Mouse (Mus musculus): ENCODE data around the gene Tubb3. TPM values are rescaled to one million over a fixed set of nuclear protein-coding genes. Genes with fewer than 3 reads are reported as not detected.

The Tubb3 gene
- polyA plus RNA-seq, 1 experiment = 0.02 TPM

DNA sequence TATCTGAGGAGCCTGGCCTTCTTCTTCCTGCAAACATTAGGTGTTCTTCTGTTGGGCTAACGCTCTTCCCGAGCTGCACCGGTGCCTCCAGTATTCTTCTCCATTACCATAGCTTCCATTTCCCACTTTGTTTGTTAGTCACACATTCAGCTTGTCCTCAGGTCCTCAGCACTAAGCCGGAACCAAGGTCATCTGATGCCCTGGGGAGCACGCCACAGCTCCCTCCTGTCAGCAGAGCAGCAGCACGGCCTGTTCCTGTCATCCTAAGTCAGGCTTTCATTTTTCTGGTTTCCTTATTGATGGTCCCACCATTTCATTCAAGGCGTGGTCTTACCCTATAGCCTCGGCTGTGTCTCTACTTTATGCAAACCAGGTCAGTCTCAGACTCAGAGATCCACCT is 23.4 kb upstream of the Tubb3 start:
- TF ChIP-seq GATA1 (IDR thresholded peaks at IDR 0.05; ENCODE audit: low read length) (no peak), TAL1 (IDR thresholded peaks at IDR 0.05; ENCODE audit: low read length) (no peak)
- H3K4me1 ChIP-seq (ENCODE audit: control insufficient read depth) = no peaks in the 10 kb centered on the region
- H3K9me3 ChIP-seq (ENCODE audit: control insufficient read depth, low read length) = no peaks in the 10 kb centered on the region
- no peak overlapping the region for H3K4me3 ChIP-seq (replicated peaks)
- peaks cover 100% of the 10 kb centered on the region for H3K36me3 ChIP-seq (ENCODE audit: control insufficient read depth)
- H3K27me3 ChIP-seq (ENCODE audit: control insufficient read depth) = no peaks in the 10 kb centered on the region

DNA sequence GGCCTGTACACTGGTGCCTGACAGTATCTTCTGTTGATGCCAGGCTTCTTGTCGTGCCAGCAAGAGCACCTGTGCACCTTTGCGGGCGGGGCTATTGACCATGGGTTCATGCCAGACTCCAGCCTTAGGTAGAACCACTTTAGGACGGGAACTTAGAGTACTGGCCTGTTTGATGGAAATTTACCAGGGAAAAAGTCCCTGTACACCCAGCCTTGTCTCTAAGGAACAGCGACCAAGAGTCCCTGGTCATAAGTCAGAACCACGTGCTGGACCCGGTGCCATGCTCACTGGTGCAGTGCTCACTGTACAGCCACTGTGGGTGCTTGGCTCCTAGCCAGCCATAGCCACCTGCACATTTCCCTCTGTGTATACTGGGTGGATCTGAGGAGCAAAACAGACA is 22.2 kb upstream of the Tubb3 start:
- Histone ChIP-seq H3K4me1 (ENCODE audit: control insufficient read depth) (no peaks in the 10 kb centered on the region), H3K36me3 (ENCODE audit: control insufficient read depth) (peaks cover 100% of the 10 kb centered on the region), H3K9me3 (ENCODE audit: control insufficient read depth, low read length) (no peaks in the 10 kb centered on the region), H3K4me3 (replicated peaks) (no peak overlapping the region), H3K27me3 (ENCODE audit: control insufficient read depth) (no peaks in the 10 kb centered on the region)
- TF ChIP-seq GATA1 (IDR thresholded peaks at IDR 0.05; ENCODE audit: low read length) = no peak
- no peak for TF ChIP-seq TAL1 (IDR thresholded peaks at IDR 0.05; ENCODE audit: low read length)

DNA sequence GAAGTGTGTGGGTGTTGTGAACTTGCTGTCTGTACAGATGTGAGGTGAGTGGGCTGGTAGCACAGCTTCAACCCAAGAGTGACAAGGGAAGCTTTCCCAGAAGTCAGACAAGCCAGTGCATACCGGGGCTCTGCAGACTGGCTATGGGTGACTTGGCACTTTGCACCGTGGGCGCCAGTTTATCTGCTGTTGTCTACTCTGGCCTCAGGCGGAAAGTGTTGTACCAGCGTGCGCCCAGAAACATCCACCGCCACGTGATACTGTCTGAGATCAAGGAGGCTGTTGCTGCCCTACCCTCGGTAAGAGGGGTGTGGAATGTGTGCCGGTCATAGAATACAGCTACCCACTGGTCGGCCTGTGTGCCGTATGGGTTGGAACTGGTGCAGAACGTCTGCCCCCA is 12.9 kb upstream of the Tubb3 start:
- Histone ChIP-seq H3K27me3 (ENCODE audit: control insufficient read depth) (no peaks in the 10 kb centered on the region), H3K4me1 (ENCODE audit: control insufficient read depth) (peaks cover 2% of the 10 kb centered on the region), H3K36me3 (ENCODE audit: control insufficient read depth) (peaks cover 99% of the 10 kb centered on the region), H3K4me3 (replicated peaks) (no peak overlapping the region), H3K9me3 (ENCODE audit: control insufficient read depth, low read length) (no peaks in the 10 kb centered on the region)
- TF ChIP-seq GATA1 (IDR thresholded peaks at IDR 0.05; ENCODE audit: low read length) (no peak), TAL1 (IDR thresholded peaks at IDR 0.05; ENCODE audit: low read length) (no peak)

DNA sequence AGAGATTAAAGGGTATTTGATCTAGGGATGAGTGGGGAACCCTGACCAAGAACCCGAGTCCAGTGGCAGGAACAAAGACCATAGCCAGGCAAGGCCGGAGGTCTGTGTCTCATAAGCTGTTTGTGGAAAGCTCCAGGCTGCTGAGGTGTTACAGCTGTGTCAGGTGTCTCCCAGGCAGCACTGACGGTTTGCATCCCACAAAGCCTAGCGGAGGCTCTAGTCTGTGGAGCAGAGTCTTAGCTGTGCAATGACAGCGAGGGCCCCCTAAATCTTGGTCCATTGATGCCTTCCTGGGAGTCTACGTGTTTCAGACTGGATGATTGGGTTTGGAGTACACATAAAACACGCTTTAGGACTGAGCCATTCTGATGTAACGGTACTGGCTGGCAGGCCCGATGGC is 9.3 kb upstream of the Tubb3 start:
- H3K9me3 ChIP-seq (ENCODE audit: control insufficient read depth, low read length) = no peaks in the 10 kb centered on the region
- no peak overlapping the region for H3K4me3 ChIP-seq (replicated peaks)
- TF ChIP-seq GATA1 (IDR thresholded peaks at IDR 0.05; ENCODE audit: low read length) (no peak), TAL1 (IDR thresholded peaks at IDR 0.05; ENCODE audit: low read length) (no peak)
- no peaks in the 10 kb centered on the region for H3K27me3 ChIP-seq (ENCODE audit: control insufficient read depth)
- peaks cover 9% of the 10 kb centered on the region for H3K4me1 ChIP-seq (ENCODE audit: control insufficient read depth)
- H3K36me3 ChIP-seq (ENCODE audit: control insufficient read depth) = peaks cover 65% of the 10 kb centered on the region

DNA sequence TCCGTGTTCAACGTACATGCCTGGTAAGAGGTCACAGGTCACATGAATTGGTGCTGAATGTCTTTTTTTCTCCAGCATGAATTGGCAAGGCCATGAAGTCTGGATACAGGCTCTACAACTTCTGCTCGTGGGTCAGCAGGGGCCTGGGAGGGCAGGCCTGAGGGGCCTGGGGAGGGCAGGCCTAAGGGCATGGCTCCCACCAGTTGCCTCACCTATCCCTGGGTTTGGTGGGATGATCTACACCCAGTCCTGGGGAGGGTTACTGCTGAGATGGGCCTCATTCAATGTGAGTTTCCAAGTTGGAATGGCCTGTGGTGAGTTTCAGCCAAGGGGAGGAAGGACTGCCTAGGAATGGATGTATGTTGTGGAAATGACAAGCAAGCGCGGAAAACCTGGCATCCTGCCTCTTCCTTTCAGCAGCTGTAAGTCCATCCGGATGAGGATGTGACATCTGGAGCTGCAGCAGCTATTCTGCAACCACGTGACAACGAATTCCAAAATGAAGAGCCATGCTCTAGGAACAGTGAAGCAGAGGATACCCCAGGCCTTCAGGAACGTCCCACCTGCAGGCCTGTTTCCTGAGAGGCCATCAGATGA is 8.4 kb upstream of the Tubb3 start:
- peaks cover 3% of the 10 kb centered on the region for H3K27me3 ChIP-seq (ENCODE audit: control insufficient read depth)
- H3K9me3 ChIP-seq (ENCODE audit: control insufficient read depth, low read length) = no peaks in the 10 kb centered on the region
- TF ChIP-seq GATA1 (IDR thresholded peaks at IDR 0.05; ENCODE audit: low read length) = no peak
- TF ChIP-seq TAL1 (IDR thresholded peaks at IDR 0.05; ENCODE audit: low read length) = no peak
- H3K36me3 ChIP-seq (ENCODE audit: control insufficient read depth) = peaks cover 56% of the 10 kb centered on the region
- H3K4me1 ChIP-seq (ENCODE audit: control insufficient read depth) = peaks cover 15% of the 10 kb centered on the region
- H3K4me3 ChIP-seq (replicated peaks) = no peak overlapping the region

DNA sequence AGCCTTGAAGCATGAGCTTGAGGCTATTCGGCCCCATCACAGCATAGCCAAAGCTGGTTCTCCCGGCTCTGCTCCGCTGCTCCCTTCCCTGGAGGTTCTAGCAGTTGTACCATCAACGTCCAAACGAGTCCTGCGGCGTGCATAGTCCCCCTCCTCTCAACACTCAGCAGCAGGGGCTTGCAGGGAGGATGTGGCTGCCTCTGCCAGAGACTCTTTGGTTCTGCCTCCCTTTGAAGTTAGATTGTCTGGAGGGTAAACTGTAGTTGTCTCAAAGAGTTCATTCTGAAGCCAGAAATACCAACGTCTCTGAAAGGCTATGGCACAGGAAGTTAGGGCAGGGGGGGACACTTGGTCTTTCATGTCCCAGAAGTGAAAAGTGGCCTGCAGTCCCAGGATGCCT is 6.7 kb upstream of the Tubb3 start:
- peaks cover 31% of the 10 kb centered on the region for H3K4me1 ChIP-seq (ENCODE audit: control insufficient read depth)
- H3K36me3 ChIP-seq (ENCODE audit: control insufficient read depth) = peaks cover 39% of the 10 kb centered on the region
- H3K9me3 ChIP-seq (ENCODE audit: control insufficient read depth, low read length) = no peaks in the 10 kb centered on the region
- no peak for TF ChIP-seq GATA1 (IDR thresholded peaks at IDR 0.05; ENCODE audit: low read length)
- no peak for TF ChIP-seq TAL1 (IDR thresholded peaks at IDR 0.05; ENCODE audit: low read length)
- H3K4me3 ChIP-seq (replicated peaks) = no peak overlapping the region
- peaks cover 16% of the 10 kb centered on the region for H3K27me3 ChIP-seq (ENCODE audit: control insufficient read depth)

DNA sequence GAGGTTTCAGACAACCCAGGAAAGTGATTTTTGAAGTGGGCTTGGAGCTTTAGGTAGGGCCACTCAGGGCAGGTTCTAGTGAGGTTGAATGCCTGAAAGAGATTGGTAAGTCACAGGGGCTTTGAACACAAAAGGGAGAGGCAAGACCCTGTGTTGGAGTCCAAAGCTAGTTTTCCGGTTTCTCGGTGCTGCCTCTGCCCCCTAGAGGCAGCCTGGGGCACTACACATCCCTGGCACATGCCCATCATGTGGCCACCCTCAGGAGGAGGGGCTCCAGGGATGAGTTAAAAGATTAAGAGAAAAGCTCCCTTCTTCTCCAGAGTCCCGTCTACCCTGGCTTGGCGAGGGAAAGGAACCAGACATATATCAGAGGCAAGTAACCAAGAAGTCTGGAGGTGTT is 4.4 kb upstream of the Tubb3 start, which contains the start of gene Mc1r:
Gene Mc1r, plus strand, starts transcription at position 322 of the 400 bp plus-strand sequence.
- TF ChIP-seq GATA1 (IDR thresholded peaks at IDR 0.05; ENCODE audit: low read length) (no peak), TAL1 (IDR thresholded peaks at IDR 0.05; ENCODE audit: low read length) (no peak)
- Histone ChIP-seq H3K4me1 (ENCODE audit: control insufficient read depth) (peaks cover 54% of the 10 kb centered on the region), H3K27me3 (ENCODE audit: control insufficient read depth) (peaks cover 39% of the 10 kb centered on the region), H3K9me3 (ENCODE audit: control insufficient read depth, low read length) (no peaks in the 10 kb centered on the region), H3K36me3 (ENCODE audit: control insufficient read depth) (peaks cover 17% of the 10 kb centered on the region), H3K4me3 (replicated peaks) (no peak within 1 kb of the TSS)

DNA sequence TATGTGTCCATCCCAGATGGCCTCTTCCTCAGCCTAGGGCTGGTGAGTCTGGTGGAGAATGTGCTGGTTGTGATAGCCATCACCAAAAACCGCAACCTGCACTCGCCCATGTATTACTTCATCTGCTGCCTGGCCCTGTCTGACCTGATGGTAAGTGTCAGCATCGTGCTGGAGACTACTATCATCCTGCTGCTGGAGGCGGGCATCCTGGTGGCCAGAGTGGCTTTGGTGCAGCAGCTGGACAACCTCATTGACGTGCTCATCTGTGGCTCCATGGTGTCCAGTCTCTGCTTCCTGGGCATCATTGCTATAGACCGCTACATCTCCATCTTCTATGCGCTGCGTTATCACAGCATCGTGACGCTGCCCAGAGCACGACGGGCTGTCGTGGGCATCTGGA is 3.6 kb upstream of the Tubb3 start:
- H3K9me3 ChIP-seq (ENCODE audit: control insufficient read depth, low read length) = no peaks in the 10 kb centered on the region
- H3K4me3 ChIP-seq (replicated peaks) = no peak overlapping the region
- H3K36me3 ChIP-seq (ENCODE audit: control insufficient read depth) = peaks cover 9% of the 10 kb centered on the region
- H3K4me1 ChIP-seq (ENCODE audit: control insufficient read depth) = peaks cover 62% of the 10 kb centered on the region
- TF ChIP-seq TAL1 (IDR thresholded peaks at IDR 0.05; ENCODE audit: low read length) (no peak), GATA1 (IDR thresholded peaks at IDR 0.05; ENCODE audit: low read length) (no peak)
- H3K27me3 ChIP-seq (ENCODE audit: control insufficient read depth) = peaks cover 47% of the 10 kb centered on the region

DNA sequence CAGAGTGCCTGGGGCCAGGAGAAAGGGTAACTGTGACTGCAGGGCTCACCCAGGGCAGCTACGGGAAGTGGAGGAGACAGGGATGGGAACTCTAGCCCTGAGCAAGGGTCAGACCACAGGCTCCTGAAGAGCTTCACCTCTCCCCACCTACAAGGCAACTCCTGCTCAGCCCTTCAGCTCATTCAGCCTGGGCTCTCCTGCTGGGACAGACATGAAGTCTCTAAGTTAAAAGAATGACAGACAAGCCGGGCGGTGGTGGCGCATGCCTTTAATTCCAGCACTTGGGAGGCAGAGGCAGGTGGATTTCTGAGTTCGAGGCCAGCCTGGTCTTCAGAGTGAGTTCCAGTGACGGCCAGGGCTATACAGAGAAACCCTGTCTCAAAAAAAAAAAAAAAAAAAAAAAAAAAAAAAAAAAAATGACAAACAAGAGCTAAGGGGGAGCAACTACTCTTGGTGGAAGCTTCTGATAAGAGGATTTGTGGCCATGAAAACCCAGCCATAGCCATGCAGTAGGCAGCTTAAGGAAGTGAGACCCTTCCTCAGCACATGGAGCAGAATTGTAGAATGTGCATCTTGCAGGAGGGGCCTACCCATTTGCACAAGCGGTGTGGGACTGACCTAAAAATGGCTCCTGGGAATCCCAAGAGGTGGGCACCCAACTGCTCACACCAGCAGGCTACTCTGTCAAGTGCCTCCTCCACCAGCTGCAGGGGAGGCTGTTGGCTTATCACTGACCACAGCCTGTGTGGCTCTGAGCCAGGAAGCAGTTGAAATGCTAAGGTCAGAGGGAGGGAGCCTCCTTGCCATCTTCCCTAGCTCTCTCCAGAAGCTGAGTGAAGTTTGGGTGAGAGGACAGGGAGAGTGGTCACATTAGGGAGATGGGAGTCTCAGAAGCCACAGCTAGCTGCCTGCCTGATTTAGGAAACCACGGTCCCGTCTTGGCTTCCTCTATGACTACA is 2.4 kb upstream of the Tubb3 start:
- Histone ChIP-seq H3K4me1 (ENCODE audit: control insufficient read depth) (peaks cover 72% of the 10 kb centered on the region), H3K4me3 (replicated peaks) (no peak overlapping the region), H3K27me3 (ENCODE audit: control insufficient read depth) (peaks cover 58% of the 10 kb centered on the region), H3K9me3 (ENCODE audit: control insufficient read depth, low read length) (no peaks in the 10 kb centered on the region), H3K36me3 (ENCODE audit: control insufficient read depth) (no peaks in the 10 kb centered on the region)
- TF ChIP-seq GATA1 (IDR thresholded peaks at IDR 0.05; ENCODE audit: low read length) = no peak
- peak; percentile 4; the same call in 1 of the 3 replicates for TF ChIP-seq TAL1 (IDR thresholded peaks at IDR 0.05; ENCODE audit: low read length)
